Mouse (Mus musculus): ENCODE measurements around the gene Olfr447. TPM values are rescaled to one million over a fixed set of nuclear protein-coding genes. Genes with fewer than 3 reads are reported as not detected.

Olfr447 gene
- polyA plus RNA-seq, 1 experiment from 2014 or later = not detected

Other genes starting within 250 kb of the Olfr447 start
- gene Tcaf1, start 198.8 kb upstream of the Olfr447 start, polyA plus RNA-seq (2015; fragmentation: Nextera tagmentation; extraction: Ambion mirVana) = 70.1 and 71.8 TPM in 2 replicates
- gene Olfr453, start 169.5 kb upstream of the Olfr447 start, polyA plus RNA-seq (2015; fragmentation: Nextera tagmentation; extraction: Ambion mirVana) = not detected in 2 replicates
- gene Olfr38, start 152.5 kb upstream of the Olfr447 start, polyA plus RNA-seq (2015; fragmentation: Nextera tagmentation; extraction: Ambion mirVana) = not detected in 2 replicates
- not detected in 2 replicates for gene Olfr452, start 123.8 kb upstream of the Olfr447 start, polyA plus RNA-seq (2015; fragmentation: Nextera tagmentation; extraction: Ambion mirVana)
- gene Olfr450, start 96.9 kb upstream of the Olfr447 start, polyA plus RNA-seq (2015; fragmentation: Nextera tagmentation; extraction: Ambion mirVana) = not detected in 2 replicates
- gene Olfr449, start 74.5 kb upstream of the Olfr447 start, polyA plus RNA-seq (2015; fragmentation: Nextera tagmentation; extraction: Ambion mirVana) = not detected in 2 replicates
- not detected in 2 replicates for gene Olfr448, start 18.4 kb upstream of the Olfr447 start, polyA plus RNA-seq (2015; fragmentation: Nextera tagmentation; extraction: Ambion mirVana)
- gene Olfr446, start 12.5 kb downstream of the Olfr447 start, polyA plus RNA-seq (2015; fragmentation: Nextera tagmentation; extraction: Ambion mirVana) = not detected in 2 replicates
- not detected in 2 replicates for gene Olfr444, start 40.2 kb downstream of the Olfr447 start, polyA plus RNA-seq (2015; fragmentation: Nextera tagmentation; extraction: Ambion mirVana)
- gene Olfr441, start 197.5 kb downstream of the Olfr447 start, polyA plus RNA-seq (2015; fragmentation: Nextera tagmentation; extraction: Ambion mirVana) = not detected in 2 replicates
- not detected in 2 replicates for gene Olfr237-ps1, start 237.7 kb downstream of the Olfr447 start, polyA plus RNA-seq (2015; fragmentation: Nextera tagmentation; extraction: Ambion mirVana)

All from stomach, embryonic 16.5 days (tissue).